Mouse (Mus musculus) forebrain, embryonic 12.5 days (tissue): ENCODE data around the gene Zfhx3. TPM values are rescaled to one million over a fixed set of nuclear protein-coding genes. Genes with fewer than 3 reads are reported as not detected.
A peak's percentile ranks its signal among the peaks of the same experiment; 100 is the strongest.

Experiments used
- ATAC-seq: fragments of 200-750 bp; cut with Nextera tagmentation; 2 replicates; pipeline ENCODE4 v1.8.0; 2017; ENCODE audit warnings: moderate TSS enrichment; ENCODE audit not compliant: low FRiP score
- H3K27ac ChIP-seq: fragments of 300-500 bp; sonication (generic); 2 replicates; pipeline ENCODE4 v1.5.1; 2016; ENCODE audit warnings: mild to moderate bottlenecking
- H3K27me3 ChIP-seq: fragments of 300-500 bp; sonication (generic); 2 replicates; pipeline ENCODE4 v1.6.1; 2016; ENCODE audit warnings: mild to moderate bottlenecking
- H3K36me3 ChIP-seq: fragments of 300-500 bp; sonication (generic); replicated peaks from 2 replicates; pipeline ENCODE4 v1.6.1; 2016; ENCODE audit warnings: mild to moderate bottlenecking
- H3K4me1 ChIP-seq: fragments of 300-500 bp; sonication (generic); 2 replicates; pipeline ENCODE4 v1.6.1; 2016
- H3K4me2 ChIP-seq: fragments of 300-500 bp; sonication (generic); 2 replicates; pipeline ENCODE4 v1.6.1; 2016; ENCODE audit warnings: mild to moderate bottlenecking, moderate library complexity
- H3K4me3 ChIP-seq: fragments of 300-500 bp; sonication (generic); replicated peaks from 2 replicates; pipeline ENCODE4 v1.5.1; 2016; ENCODE audit warnings: mild to moderate bottlenecking
- H3K9ac ChIP-seq: fragments of 300-500 bp; sonication (generic); 2 replicates; pipeline ENCODE4 v1.6.1; 2016; ENCODE audit warnings: mild to moderate bottlenecking
- H3K9me3 ChIP-seq: fragments of 300-500 bp; sonication (generic); 2 replicates; pipeline ENCODE4 v1.6.1; 2016
- WGBS: fragments of 180-500 bp; shearing (Covaris S2); methylation state at CpG from one replicate; pipeline ENCODE4 v1.1.7; 2016; 5-methylcytosine and 5-hydroxymethylcytosine counted together
- polyA plus RNA-seq: library from polyadenylated mRNA; unstranded; fragments of >200 nt; fragmentation: Nextera tagmentation; extraction: Ambion mirVana; gene quantifications from 2 replicates; pipeline ENCODE4 v1.2.1, GENCODE M21; 2016

The Zfhx3 gene
- polyA plus RNA-seq, 1 experiment from 2014 or later: 30.5 TPM

DNA sequence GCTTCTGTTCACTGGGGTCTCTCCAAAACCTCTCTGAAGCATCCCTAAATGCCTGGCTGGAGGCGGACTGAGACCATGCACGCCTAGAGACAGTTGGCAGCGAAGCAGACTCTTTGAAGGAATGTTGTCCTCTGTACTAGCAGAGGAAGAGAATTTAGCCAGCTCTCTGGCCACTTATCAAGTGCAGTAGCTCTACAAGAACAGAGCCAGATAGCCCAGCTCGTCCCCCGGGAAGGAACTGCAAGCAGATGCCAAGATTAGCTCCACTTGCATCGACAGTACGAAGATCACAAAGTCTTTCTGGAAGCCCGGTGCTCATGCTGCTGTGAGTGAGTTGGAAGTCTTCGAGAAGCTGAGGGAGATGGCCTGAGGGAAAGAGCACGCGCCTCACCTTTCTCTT is 983.7 kb downstream of the Zfhx3 start:
- Histone ChIP-seq H3K27ac (no peak overlapping the region), H3K4me2 (no peak overlapping the region), H3K36me3 (0 out of 2 replicates have a peak, but pooled peaks cover 4% of the 10 kb centered on the region), H3K4me3 (no peak overlapping the region), H3K27me3 (no peaks in the 10 kb centered on the region), H3K9me3 (no peaks in the 10 kb centered on the region), H3K9ac (no peak overlapping the region), H3K4me1 (peaks cover 36% of the 10 kb centered on the region)
- ATAC-seq: no peak
- 89% methylated on average over 11 of the region's 11 CpGs for WGBS

DNA sequence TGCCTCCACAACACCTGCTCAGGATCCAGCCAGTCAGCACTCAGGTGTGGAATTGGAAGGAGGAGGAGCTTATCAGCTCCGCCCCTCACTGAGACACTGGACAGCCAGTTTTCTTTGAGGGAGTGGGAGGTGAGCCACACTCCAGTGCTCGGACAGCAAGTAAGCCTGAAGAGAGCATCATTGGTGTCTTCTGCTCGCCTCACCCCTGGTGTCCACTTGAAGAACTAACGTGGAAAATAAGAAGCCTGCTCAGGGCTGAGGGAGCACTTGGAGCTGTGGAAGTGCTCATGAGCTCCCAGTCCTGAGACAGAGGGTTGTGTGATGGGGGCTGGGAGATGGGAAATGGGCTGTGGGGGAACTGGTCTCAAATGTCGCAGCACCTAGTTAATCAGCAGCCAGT is 988.2 kb downstream of the Zfhx3 start:
- H3K27me3 ChIP-seq: 0 out of 2 replicates have a peak, but pooled peaks cover 5% of the 10 kb centered on the region
- H3K9ac ChIP-seq: no peak overlapping the region
- peaks cover 36% of the 10 kb centered on the region for H3K4me1 ChIP-seq
- ATAC-seq: no peak; the same call in 1 of the 2 replicates
- no peak overlapping the region for H3K4me3 ChIP-seq
- H3K27ac ChIP-seq: no peak overlapping the region
- peaks cover 16% of the 10 kb centered on the region; the same call in 1 of the 2 replicates for H3K36me3 ChIP-seq
- 77% methylated on average over 5 of the region's 5 CpGs for WGBS
- no peaks in the 10 kb centered on the region for H3K9me3 ChIP-seq
- H3K4me2 ChIP-seq: no peak overlapping the region

- no peaks in the 10 kb centered on the region for H3K9me3 ChIP-seq
- H3K27ac ChIP-seq: no peak overlapping the region
- no peak overlapping the region for H3K4me2 ChIP-seq
- no peak for ATAC-seq
- H3K9ac ChIP-seq: no peak overlapping the region
- peaks cover 16% of the 10 kb centered on the region; the same call in 1 of the 2 replicates for H3K36me3 ChIP-seq
- H3K27me3 ChIP-seq: 0 out of 2 replicates have a peak, but pooled peaks cover 5% of the 10 kb centered on the region
- H3K4me1 ChIP-seq: peaks cover 47% of the 10 kb centered on the region
- H3K4me3 ChIP-seq: no peak overlapping the region
- WGBS: 43% methylated on average over 13 of the region's 13 CpGs
Observed at GRCm38 (mm10) chr8:108931837-108932236, 989.4 kb downstream of the Zfhx3 start.

DNA sequence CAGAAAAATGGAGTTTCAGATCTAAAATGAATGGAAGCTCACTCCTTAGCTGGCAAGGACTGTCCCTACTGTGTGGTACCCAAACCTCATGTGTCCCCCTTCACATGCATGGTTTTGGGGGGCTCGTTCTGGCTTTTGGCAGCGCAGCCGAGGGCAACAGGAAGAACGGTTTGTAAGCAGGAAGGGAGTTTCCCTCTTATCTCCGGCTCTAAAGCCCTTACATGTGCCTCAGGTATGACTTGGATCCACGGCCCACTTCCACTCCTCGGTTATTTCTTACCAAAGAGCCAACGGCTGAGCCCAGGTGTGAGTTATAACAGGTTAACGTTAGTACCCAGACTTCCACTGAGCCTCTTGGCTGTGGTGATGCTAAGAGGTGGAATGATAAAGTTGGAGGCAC is 990.3 kb downstream of the Zfhx3 start:
- no peak overlapping the region for H3K4me2 ChIP-seq
- H3K4me1 ChIP-seq: peaks cover 54% of the 10 kb centered on the region
- no peak for ATAC-seq
- no peak overlapping the region for H3K27ac ChIP-seq
- H3K9ac ChIP-seq: no peak overlapping the region
- H3K36me3 ChIP-seq: peaks cover 16% of the 10 kb centered on the region; the same call in 1 of the 2 replicates
- no peak overlapping the region for H3K4me3 ChIP-seq
- WGBS: 86% methylated on average over 9 of the region's 9 CpGs
- H3K9me3 ChIP-seq: no peaks in the 10 kb centered on the region
- 0 out of 2 replicates have a peak, but pooled peaks cover 5% of the 10 kb centered on the region for H3K27me3 ChIP-seq

- peaks cover 43% of the 10 kb centered on the region for H3K4me1 ChIP-seq
- no peaks in the 10 kb centered on the region for H3K9me3 ChIP-seq
- whole genome bisulfite sequencing: 74% methylated on average over 18 of the region's 18 CpGs
- H3K4me3 ChIP-seq: no peak overlapping the region
- H3K4me2 ChIP-seq: no peak overlapping the region
- peak overlapping the region; percentile 43 for H3K27ac ChIP-seq
- H3K27me3 ChIP-seq: 0 out of 2 replicates have a peak, but pooled peaks cover 5% of the 10 kb centered on the region
- H3K9ac ChIP-seq: no peak overlapping the region
- peaks cover 36% of the 10 kb centered on the region; the same call in 1 of the 2 replicates for H3K36me3 ChIP-seq
- ATAC-seq: no peak
Observed at GRCm38 (mm10) chr8:108935834-108936694, 993.6 kb downstream of the Zfhx3 start.

- no peak overlapping the region for H3K4me2 ChIP-seq
- H3K36me3 ChIP-seq: peaks cover 38% of the 10 kb centered on the region; the same call in 1 of the 2 replicates
- WGBS: 67% methylated on average over 19 of the region's 19 CpGs
- no peak for ATAC-seq
- no peaks in the 10 kb centered on the region for H3K9me3 ChIP-seq
- H3K4me3 ChIP-seq: no peak overlapping the region
- H3K27me3 ChIP-seq: peaks cover 10% of the 10 kb centered on the region; the same call in 1 of the 2 replicates
- peaks cover 44% of the 10 kb centered on the region for H3K4me1 ChIP-seq
- no peak overlapping the region for H3K9ac ChIP-seq
- H3K27ac ChIP-seq: peak overlapping the region; percentile 71
Observed at GRCm38 (mm10) chr8:108936695-108937448, 994.4 kb downstream of the Zfhx3 start.

DNA sequence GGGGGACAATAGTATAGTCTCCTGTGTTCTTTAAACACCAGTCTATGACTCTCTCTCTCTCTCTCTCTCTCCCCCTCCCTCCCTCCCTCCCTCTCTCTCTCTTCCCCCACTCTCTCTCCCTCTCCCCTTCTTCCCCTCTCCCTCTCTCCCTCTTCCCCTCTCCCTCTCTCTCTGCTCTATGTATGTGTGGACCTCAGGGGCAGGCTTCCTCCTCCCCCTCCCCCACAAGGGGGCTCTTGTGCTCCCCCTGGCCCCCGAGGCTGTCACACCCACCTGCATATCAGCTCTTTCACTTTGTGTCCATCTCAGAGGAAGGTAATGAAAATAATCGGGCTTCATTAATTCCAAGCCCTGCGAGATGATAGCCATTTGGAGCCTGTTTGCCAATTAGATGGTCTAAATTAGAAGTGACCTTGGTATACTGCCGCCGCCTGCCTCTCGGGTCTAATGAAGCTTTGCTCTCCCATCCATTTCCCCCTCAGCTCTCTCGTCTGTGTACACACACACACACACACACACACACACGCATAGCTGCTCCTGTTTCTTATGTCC is 995.5 kb downstream of the Zfhx3 start:
- ATAC-seq: peak; percentile 47
- Histone ChIP-seq H3K36me3 (peaks cover 38% of the 10 kb centered on the region; the same call in 1 of the 2 replicates), H3K4me2 (no peak overlapping the region), H3K9me3 (no peaks in the 10 kb centered on the region), H3K9ac (no peak overlapping the region), H3K4me3 (no peak overlapping the region), H3K4me1 (peaks cover 43% of the 10 kb centered on the region), H3K27ac (peak overlapping the region; percentile 71), H3K27me3 (peaks cover 14% of the 10 kb centered on the region; the same call in 1 of the 2 replicates)
- 48% methylated on average over 8 of the region's 8 CpGs for WGBS

- Histone ChIP-seq H3K9ac (no peak overlapping the region), H3K4me3 (no peak overlapping the region), H3K27me3 (peaks cover 17% of the 10 kb centered on the region; the same call in 1 of the 2 replicates), H3K9me3 (no peaks in the 10 kb centered on the region; the same call in 1 of the 2 replicates), H3K27ac (peak overlapping the region; percentile 76; the same call in 1 of the 2 replicates), H3K4me1 (peaks cover 49% of the 10 kb centered on the region), H3K36me3 (peaks cover 47% of the 10 kb centered on the region), H3K4me2 (no peak overlapping the region)
- ATAC-seq: no peak
- 34% methylated on average over 8 of the region's 8 CpGs for WGBS
Observed at GRCm38 (mm10) chr8:108942686-108943085, 1000.2 kb downstream of the Zfhx3 start.

DNA sequence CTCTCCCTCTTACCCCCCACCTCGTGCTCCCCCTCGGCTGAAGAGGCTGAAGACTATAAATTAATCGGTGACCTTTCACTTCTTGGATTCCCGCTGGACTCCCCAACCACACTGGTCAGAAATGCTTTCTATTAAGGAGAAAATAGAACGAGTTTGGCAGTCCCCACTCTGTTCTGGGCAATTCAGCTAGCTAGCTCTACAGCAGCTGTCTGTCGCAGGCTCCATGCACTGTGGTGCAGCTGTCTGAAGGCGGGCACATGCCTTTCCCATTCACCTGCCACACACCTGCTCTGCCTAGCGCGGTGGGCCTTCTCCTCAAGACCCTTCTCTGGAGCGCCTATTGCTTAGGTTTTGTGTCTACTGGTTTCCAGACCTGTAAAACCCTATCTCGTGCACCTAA is 1000.7 kb downstream of the Zfhx3 start:
- peaks cover 1% of the 10 kb centered on the region for H3K9me3 ChIP-seq
- H3K4me3 ChIP-seq: no peak overlapping the region
- 62% methylated on average over 11 of the region's 11 CpGs for WGBS
- no peak overlapping the region for H3K4me2 ChIP-seq
- peaks cover 51% of the 10 kb centered on the region for H3K36me3 ChIP-seq
- H3K27me3 ChIP-seq: peaks cover 17% of the 10 kb centered on the region; the same call in 1 of the 2 replicates
- 0 out of 2 replicates have a peak, but pooled peaks have one; percentile 21 for ATAC-seq
- peaks cover 44% of the 10 kb centered on the region for H3K4me1 ChIP-seq
- H3K9ac ChIP-seq: no peak overlapping the region
- peak overlapping the region; percentile 80 for H3K27ac ChIP-seq

GRCm38 (mm10) chr8:108944312-108944711 is 1001.9 kb downstream of the Zfhx3 start:
- 10% methylated on average over 13 of the region's 13 CpGs for WGBS
- Histone ChIP-seq H3K9ac (no peak overlapping the region; the same call in 1 of the 2 replicates), H3K9me3 (peaks cover 13% of the 10 kb centered on the region), H3K4me1 (peaks cover 40% of the 10 kb centered on the region), H3K4me2 (peak overlapping the region; percentile 17), H3K36me3 (peaks cover 59% of the 10 kb centered on the region), H3K4me3 (no peak overlapping the region), H3K27me3 (peaks cover 17% of the 10 kb centered on the region; the same call in 1 of the 2 replicates), H3K27ac (peak overlapping the region; percentile 80)
- ATAC-seq: peak; percentile 51

GRCm38 (mm10) chr8:108950311-108950710 is 1007.9 kb downstream of the Zfhx3 start:
- Histone ChIP-seq H3K9me3 (peaks cover 29% of the 10 kb centered on the region), H3K4me1 (peaks cover 1% of the 10 kb centered on the region; the same call in 1 of the 2 replicates), H3K4me2 (no peak overlapping the region), H3K4me3 (no peak overlapping the region), H3K27me3 (peaks cover 5% of the 10 kb centered on the region; the same call in 1 of the 2 replicates), H3K27ac (no peak overlapping the region), H3K9ac (no peak overlapping the region), H3K36me3 (peaks cover 93% of the 10 kb centered on the region)
- no peak for ATAC-seq
- whole genome bisulfite sequencing: 97% methylated on average over 21 of the region's 21 CpGs
